Mouse (Mus musculus) testis, adult 2 months (tissue): ENCODE data around the gene Acoxl.

Source experiments
- CTCF ChIP-seq: fragments of 200-500 bp; IDR thresholded peaks from 2 replicates; pipeline ENCODE4 v1.5.1; 2012; ENCODE audit warnings: low read depth, mild to moderate bottlenecking, inconsistent platforms, low read length, moderate library complexity; ENCODE audit not compliant: control insufficient read depth, insufficient read depth, insufficient replicate concordance
- POLR2A ChIP-seq: fragments of 200-500 bp; IDR thresholded peaks from 2 replicates; pipeline ENCODE4 v1.6.1; 2012; ENCODE audit warnings: low read depth, mild to moderate bottlenecking, inconsistent platforms, low read length, moderate library complexity; ENCODE audit not compliant: control insufficient read depth

GRCm38 (mm10) chr2:128086301-128086886 is 247.7 kb downstream of the Acoxl start:
- no peak for TF ChIP-seq CTCF
- TF ChIP-seq POLR2A, result no peak
